Mouse (Mus musculus): ENCODE data around the gene Dock8. TPM values are rescaled to one million over a fixed set of nuclear protein-coding genes. Genes with fewer than 3 reads are reported as not detected.

The Dock8 gene
- total RNA-seq, 1 experiment from 2014 or later: 92.8 TPM

DNA sequence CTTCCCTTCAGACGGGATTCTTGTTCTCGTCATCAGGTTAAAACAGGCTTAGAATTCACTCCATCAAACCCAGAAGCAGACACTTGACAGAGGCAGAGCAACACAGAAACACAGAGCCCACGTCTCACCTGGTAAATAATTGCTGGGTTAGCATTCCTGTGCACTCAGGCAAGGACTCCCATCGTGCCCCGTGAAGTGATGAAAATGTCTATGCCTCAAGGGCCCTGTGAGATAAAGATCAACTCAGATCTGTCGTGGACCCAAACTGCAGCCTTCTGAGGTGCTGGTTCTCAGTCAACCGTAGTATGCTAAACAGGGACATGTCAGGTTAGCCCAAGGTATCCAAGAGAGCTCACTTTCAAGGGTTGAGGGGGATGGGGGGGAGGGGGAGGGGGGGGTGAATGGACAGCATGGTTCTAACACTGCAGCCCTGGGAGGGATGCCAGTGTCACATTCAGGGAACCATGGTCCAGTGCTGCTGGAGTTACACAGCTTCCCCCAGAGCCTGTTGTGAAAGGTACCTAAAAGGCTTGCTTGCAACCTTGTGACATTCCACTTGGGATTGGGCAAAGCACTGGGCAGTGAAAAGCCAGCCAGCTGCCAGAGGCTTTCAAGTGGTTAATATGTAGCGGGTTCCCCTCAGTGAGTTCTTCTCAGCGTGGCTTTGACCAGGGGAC is 222.8 kb downstream of the Dock8 start:
- ATAC-seq (replicated peaks; ENCODE audit: insufficient number of reproducible peaks, low FRiP score, low TSS enrichment, poor library complexity, severe bottlenecking): no peak

DNA sequence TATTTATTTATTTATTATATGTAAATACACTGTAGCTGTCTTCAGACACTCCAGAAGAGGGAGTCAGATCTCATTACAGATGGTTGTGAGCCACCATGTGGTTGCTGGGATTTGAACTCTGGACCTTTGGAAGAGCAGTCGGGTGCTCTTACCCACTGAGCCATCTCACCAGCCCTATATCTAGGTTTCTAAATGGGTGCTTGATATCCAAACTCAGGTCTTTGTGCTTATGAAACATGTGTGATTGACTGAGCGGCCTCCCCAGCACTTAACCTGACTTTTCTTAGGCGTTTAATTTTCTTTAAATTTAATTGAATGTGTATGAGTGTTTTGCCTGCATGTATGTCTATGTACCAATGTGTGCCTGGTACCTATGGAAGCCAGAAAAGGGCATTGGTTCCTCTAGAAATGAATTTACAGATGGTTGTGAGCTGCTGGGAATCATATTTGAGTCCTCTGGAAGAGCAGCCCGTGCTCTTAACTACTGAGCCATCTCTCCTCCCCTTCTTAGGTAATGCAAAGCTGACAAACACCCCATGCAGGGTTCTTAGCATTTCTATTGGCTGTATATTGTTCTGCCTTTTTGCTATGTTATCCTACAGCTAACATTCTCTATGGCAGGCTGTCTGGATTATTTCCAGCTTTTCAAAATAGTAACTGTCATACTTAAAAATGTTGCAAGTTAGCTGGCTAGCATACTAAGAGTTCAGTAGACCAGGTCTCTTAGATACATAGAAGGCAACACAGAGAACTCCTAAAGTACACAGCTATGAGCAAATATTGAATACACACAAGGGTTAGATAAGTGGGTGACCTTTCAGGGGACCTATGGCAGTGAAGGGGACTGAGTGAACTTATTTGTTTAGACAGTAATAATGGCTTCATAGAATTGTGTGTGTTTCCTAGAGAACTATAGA is 231.0 kb downstream of the Dock8 start:
- ATAC-seq (replicated peaks; ENCODE audit: insufficient number of reproducible peaks, low FRiP score, low TSS enrichment, poor library complexity, severe bottlenecking): no peak

DNA sequence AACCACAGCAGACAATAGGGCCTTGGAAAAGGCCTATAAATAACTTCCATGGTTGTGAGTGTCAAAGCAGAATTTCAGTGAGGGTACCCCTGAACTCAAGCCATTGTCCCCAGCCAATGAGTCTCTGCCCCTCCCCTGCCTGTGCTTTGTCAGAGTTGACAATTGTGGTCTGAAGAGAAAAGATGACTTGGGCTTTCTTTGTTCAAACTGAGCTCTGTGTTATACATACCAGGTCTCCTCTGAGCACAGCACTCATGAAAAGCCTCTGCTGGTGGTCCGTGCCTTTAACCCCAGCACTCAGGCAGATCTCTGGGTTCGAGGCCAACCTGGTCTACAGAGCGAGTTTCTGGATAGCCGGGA is 231.6 kb downstream of the Dock8 start:
- ATAC-seq (replicated peaks; ENCODE audit: insufficient number of reproducible peaks, low FRiP score, low TSS enrichment, poor library complexity, severe bottlenecking): no peak

- no peak for ATAC-seq (replicated peaks; ENCODE audit: insufficient number of reproducible peaks, low FRiP score, low TSS enrichment, poor library complexity, severe bottlenecking)
Observed at GRCm38 (mm10) chr19:25232032-25232431, 232.7 kb downstream of the Dock8 start.

GRCm38 (mm10) chr19:25236596-25237491 is 237.5 kb downstream of the Dock8 start, which contains the start of gene Kank1:
TSS of gene Kank1 (plus strand) at chr19:25236975.
- ATAC-seq (replicated peaks; ENCODE audit: insufficient number of reproducible peaks, low FRiP score, low TSS enrichment, poor library complexity, severe bottlenecking): no peak

- no peak for ATAC-seq (replicated peaks; ENCODE audit: insufficient number of reproducible peaks, low FRiP score, low TSS enrichment, poor library complexity, severe bottlenecking)
Observed at GRCm38 (mm10) chr19:25237492-25238040, 238.2 kb downstream of the Dock8 start.

GRCm38 (mm10) chr19:25238121-25238520 is 238.8 kb downstream of the Dock8 start:
- no peak for ATAC-seq (replicated peaks; ENCODE audit: insufficient number of reproducible peaks, low FRiP score, low TSS enrichment, poor library complexity, severe bottlenecking)

GRCm38 (mm10) chr19:25243566-25243965 is 244.2 kb downstream of the Dock8 start:
- ATAC-seq (replicated peaks; ENCODE audit: insufficient number of reproducible peaks, low FRiP score, low TSS enrichment, poor library complexity, severe bottlenecking): no peak

- ATAC-seq (replicated peaks; ENCODE audit: insufficient number of reproducible peaks, low FRiP score, low TSS enrichment, poor library complexity, severe bottlenecking): no peak
Observed at GRCm38 (mm10) chr19:25246062-25246461, 246.7 kb downstream of the Dock8 start.

DNA sequence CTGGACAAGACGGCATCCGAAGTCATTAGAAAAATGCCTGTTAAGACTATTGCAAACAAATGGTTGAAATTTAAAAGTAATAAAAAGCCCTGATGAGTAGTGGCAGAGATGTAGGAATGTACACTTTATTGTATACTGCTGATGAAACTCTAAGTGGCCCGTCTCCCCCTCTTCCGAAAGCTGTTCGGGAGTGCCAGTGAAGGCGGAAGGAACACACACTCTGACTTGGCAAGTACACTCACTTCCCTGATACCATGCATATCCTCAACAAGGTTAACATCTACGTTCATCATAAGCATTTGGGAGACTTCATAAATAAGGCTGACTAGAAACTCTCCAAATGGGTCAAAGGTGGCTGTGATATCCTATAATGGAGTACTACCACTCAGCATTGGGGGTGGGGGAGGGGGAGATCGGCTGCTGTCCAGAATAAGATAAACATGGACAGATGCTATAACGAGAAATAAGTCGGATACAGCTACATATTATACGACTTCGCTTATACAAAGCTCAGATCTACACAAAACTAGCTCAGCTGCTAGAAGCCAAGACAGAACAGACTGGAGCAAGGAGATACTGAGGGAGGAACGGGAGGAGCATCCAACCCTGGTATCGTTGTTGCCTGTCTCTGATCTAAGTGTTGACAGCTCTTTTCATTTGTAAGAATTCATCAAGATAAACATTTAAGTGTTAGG is 248.7 kb downstream of the Dock8 start:
- ATAC-seq (replicated peaks; ENCODE audit: insufficient number of reproducible peaks, low FRiP score, low TSS enrichment, poor library complexity, severe bottlenecking): no peak

- no peak for ATAC-seq (replicated peaks; ENCODE audit: insufficient number of reproducible peaks, low FRiP score, low TSS enrichment, poor library complexity, severe bottlenecking)
Observed at GRCm38 (mm10) chr19:25249230-25249629, 249.9 kb downstream of the Dock8 start.

GRCm38 (mm10) chr19:25251610-25252140 is 252.3 kb downstream of the Dock8 start:
- no peak for ATAC-seq (replicated peaks; ENCODE audit: insufficient number of reproducible peaks, low FRiP score, low TSS enrichment, poor library complexity, severe bottlenecking)

Other genes with a start within 250 kb of the Dock8 start
- not detected in 3 replicates for gene Pgm5, start 137.7 kb upstream of the Dock8 start, total RNA-seq (2017)
- 11.0 to 57.2 TPM (median 41.0 TPM) in 3 replicates for gene Gm10053, start 123.8 kb upstream of the Dock8 start, total RNA-seq (2017)
- not detected in 3 replicates for gene Foxd4, start 98.3 kb upstream of the Dock8 start, total RNA-seq (2017)
- 10.2 to 30.6 TPM (median 17.2 TPM) in 3 replicates for gene Cbwd1, start 37.9 kb upstream of the Dock8 start, total RNA-seq (2017)
- gene Kank1, start 237.4 kb downstream of the Dock8 start, total RNA-seq (2017): not detected in 3 replicates

Data from monocyte, adult 5-6 weeks (primary cell).